Mouse (Mus musculus): Measurements from ENCODE around the gene Nup155. TPM values are rescaled to one million over a fixed set of nuclear protein-coding genes. Genes with fewer than 3 reads are reported as not detected.

Gene Nup155
- polyA plus RNA-seq, 1 experiment from 2014 or later, result 3.4 TPM

DNA sequence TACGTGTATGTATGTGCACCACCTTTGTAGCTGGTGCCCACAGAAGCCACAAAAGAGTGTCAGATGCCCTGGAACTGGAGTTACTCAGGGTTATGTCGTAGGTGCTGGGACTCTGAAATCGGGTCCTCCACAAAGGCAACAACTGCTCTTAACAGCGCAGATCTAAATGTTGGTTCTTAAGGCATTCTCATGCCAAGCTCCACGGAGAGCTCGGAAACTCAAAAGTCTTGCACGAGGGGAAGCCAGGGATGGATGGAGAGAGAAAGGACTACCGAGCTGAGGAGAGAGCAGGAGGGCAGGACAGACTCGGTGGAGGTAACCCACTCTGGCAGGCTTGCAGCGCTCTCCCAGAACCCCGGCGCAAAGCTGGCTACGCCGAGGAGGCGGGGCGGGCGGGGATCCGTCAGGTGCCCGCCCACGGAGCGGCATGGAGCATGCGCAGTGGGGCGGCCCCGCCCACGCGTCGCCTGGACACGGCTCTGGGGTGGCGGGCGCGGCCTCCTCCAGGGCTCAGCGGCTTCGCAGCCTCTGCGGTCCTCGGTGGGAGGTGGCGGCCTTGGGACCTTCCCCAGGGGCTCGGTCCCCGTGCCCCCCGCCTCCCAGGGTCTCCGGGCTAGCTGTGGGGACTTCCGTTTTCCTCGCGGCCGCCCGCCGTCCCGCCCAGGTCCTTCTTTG is 59.7 kb downstream of the Nup155 start, which contains the start of gene Cplane1:
Cplane1 (plus strand) TSS at position 516 of the 675 bp plus-strand sequence.
- DNase-seq (ENCODE audit: low spot score) (peak; percentile 95), ATAC-seq (peak; percentile 100)
- no peaks in the 10 kb centered on the region for H3K9me3 ChIP-seq (ENCODE audit: low read length)
- H3K9ac ChIP-seq (replicated peaks; ENCODE audit: low read depth), result peak within 1 kb of the TSS; percentile 71
- peaks cover 2% of the 10 kb centered on the region; the same call in 1 of the 2 replicates for H3K4me1 ChIP-seq (ENCODE audit: insufficient read depth, low read depth, low read length)
- TF ChIP-seq CTCF (IDR thresholded peaks at IDR 0.05) (no peak), EP300 (IDR thresholded peaks at IDR 0.05) (no peak)
- H3K27ac ChIP-seq (ENCODE audit: low read length), result peak within 1 kb of the TSS; percentile 14; the same call in 1 of the 2 replicates
- H3K36me3 ChIP-seq (ENCODE audit: insufficient read depth, low read length), result no peaks in the 10 kb centered on the region
- no peaks in the 10 kb centered on the region for H3K27me3 ChIP-seq (replicated peaks; ENCODE audit: insufficient read depth, low read length)
- peak within 1 kb of the TSS; percentile 85 for H3K4me3 ChIP-seq (ENCODE audit: low read depth, low read length)
- H3K4me2 ChIP-seq (replicated peaks; ENCODE audit: low read depth, low read length), result peak within 1 kb of the TSS; percentile 85
- WGBS, result under 1% methylated on average over 28 of the region's 47 CpGs

GRCm38 (mm10) chr15:8169266-8169746 is 60.2 kb downstream of the Nup155 start:
- under 1% methylated on average over 25 of the region's 25 CpGs for WGBS
- TF ChIP-seq EP300 (IDR thresholded peaks at IDR 0.05), result no peak
- no peak for TF ChIP-seq CTCF (IDR thresholded peaks at IDR 0.05)
- peak; percentile 53 for ATAC-seq

GRCm38 (mm10) chr15:8189563-8189962 is 80.5 kb downstream of the Nup155 start:
- no peak overlapping the region for H3K4me2 ChIP-seq (replicated peaks; ENCODE audit: low read depth, low read length)
- 90% methylated on average over 3 of the region's 3 CpGs for WGBS
- DNase-seq (ENCODE audit: low spot score), result no peak

More at GRCm38 (mm10) chr15:8169266-8169746, 60.2 kb downstream of the Nup155 start:
- Histone ChIP-seq H3K27me3 (replicated peaks; ENCODE audit: insufficient read depth, low read length) (no peaks in the 10 kb centered on the region), H3K36me3 (ENCODE audit: insufficient read depth, low read length) (no peaks in the 10 kb centered on the region), H3K4me3 (ENCODE audit: low read depth, low read length) (peak overlapping the region; percentile 85), H3K4me2 (replicated peaks; ENCODE audit: low read depth, low read length) (peak overlapping the region; percentile 85), H3K9ac (replicated peaks; ENCODE audit: low read depth) (peak overlapping the region; percentile 71), H3K9me3 (ENCODE audit: low read length) (no peaks in the 10 kb centered on the region), H3K27ac (ENCODE audit: low read length) (no peak overlapping the region; the same call in 1 of the 2 replicates), H3K4me1 (ENCODE audit: insufficient read depth, low read depth, low read length) (peaks cover 2% of the 10 kb centered on the region; the same call in 1 of the 2 replicates)
- DNase-seq (ENCODE audit: low spot score), result peak; percentile 9

DNA sequence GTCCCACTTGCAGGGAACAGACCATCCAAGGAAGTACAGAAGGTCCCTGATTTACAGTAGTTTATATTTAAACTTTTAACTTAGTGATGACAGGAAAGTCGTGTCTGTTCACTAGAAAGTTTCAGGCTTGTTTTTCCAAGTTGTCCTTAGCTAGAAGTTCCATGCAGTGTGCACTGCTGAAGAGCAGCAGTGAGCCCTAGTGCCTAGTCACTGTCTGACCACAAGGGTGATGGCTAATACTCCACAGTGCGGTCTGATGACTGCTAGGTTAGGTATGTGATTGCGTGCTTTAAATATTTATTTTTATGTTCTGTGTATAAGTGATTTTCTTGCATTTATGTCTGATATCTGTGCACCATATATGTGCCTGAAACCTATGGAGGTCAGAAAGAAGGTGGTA is 81.4 kb downstream of the Nup155 start:
- TF ChIP-seq CTCF (IDR thresholded peaks at IDR 0.05) (no peak), EP300 (IDR thresholded peaks at IDR 0.05) (no peak)
- Histone ChIP-seq H3K27ac (ENCODE audit: low read length) (no peak overlapping the region), H3K9me3 (ENCODE audit: low read length) (no peaks in the 10 kb centered on the region), H3K4me3 (ENCODE audit: low read depth, low read length) (no peak overlapping the region), H3K27me3 (replicated peaks; ENCODE audit: insufficient read depth, low read length) (no peaks in the 10 kb centered on the region), H3K36me3 (ENCODE audit: insufficient read depth, low read length) (peaks cover 33% of the 10 kb centered on the region), H3K4me2 (replicated peaks; ENCODE audit: low read depth, low read length) (no peak overlapping the region), H3K9ac (replicated peaks; ENCODE audit: low read depth) (no peak overlapping the region), H3K4me1 (ENCODE audit: insufficient read depth, low read depth, low read length) (no peaks in the 10 kb centered on the region)
- WGBS, result 91% methylated on average over 3 of the region's 3 CpGs
- ATAC-seq (no peak), DNase-seq (ENCODE audit: low spot score) (no peak)

More at GRCm38 (mm10) chr15:8189563-8189962, 80.5 kb downstream of the Nup155 start:
- H3K27ac ChIP-seq (ENCODE audit: low read length), result no peak overlapping the region
- H3K9me3 ChIP-seq (ENCODE audit: low read length), result no peaks in the 10 kb centered on the region
- H3K4me3 ChIP-seq (ENCODE audit: low read depth, low read length), result no peak overlapping the region
- no peaks in the 10 kb centered on the region for H3K27me3 ChIP-seq (replicated peaks; ENCODE audit: insufficient read depth, low read length)
- no peaks in the 10 kb centered on the region for H3K4me1 ChIP-seq (ENCODE audit: insufficient read depth, low read depth, low read length)
- no peak overlapping the region for H3K9ac ChIP-seq (replicated peaks; ENCODE audit: low read depth)
- peaks cover 24% of the 10 kb centered on the region for H3K36me3 ChIP-seq (ENCODE audit: insufficient read depth, low read length)
- TF ChIP-seq CTCF (IDR thresholded peaks at IDR 0.05) (no peak), EP300 (IDR thresholded peaks at IDR 0.05) (no peak)
- ATAC-seq, result no peak

GRCm38 (mm10) chr15:8200317-8200716 is 91.2 kb downstream of the Nup155 start:
- H3K27ac ChIP-seq (ENCODE audit: low read length), result no peak overlapping the region
- H3K4me3 ChIP-seq (ENCODE audit: low read depth, low read length), result no peak overlapping the region
- no peak overlapping the region for H3K4me2 ChIP-seq (replicated peaks; ENCODE audit: low read depth, low read length)
- no peak overlapping the region for H3K9ac ChIP-seq (replicated peaks; ENCODE audit: low read depth)
- no peaks in the 10 kb centered on the region for H3K4me1 ChIP-seq (ENCODE audit: insufficient read depth, low read depth, low read length)
- ATAC-seq (no peak), DNase-seq (ENCODE audit: low spot score) (no peak)
- H3K9me3 ChIP-seq (ENCODE audit: low read length), result no peaks in the 10 kb centered on the region
- H3K36me3 ChIP-seq (ENCODE audit: insufficient read depth, low read length), result peaks cover 21% of the 10 kb centered on the region; the same call in 1 of the 2 replicates
- H3K27me3 ChIP-seq (replicated peaks; ENCODE audit: insufficient read depth, low read length), result no peaks in the 10 kb centered on the region
- TF ChIP-seq EP300 (IDR thresholded peaks at IDR 0.05) (no peak), CTCF (IDR thresholded peaks at IDR 0.05) (peak; percentile 23; the same call in 1 of the 2 replicates)

DNA sequence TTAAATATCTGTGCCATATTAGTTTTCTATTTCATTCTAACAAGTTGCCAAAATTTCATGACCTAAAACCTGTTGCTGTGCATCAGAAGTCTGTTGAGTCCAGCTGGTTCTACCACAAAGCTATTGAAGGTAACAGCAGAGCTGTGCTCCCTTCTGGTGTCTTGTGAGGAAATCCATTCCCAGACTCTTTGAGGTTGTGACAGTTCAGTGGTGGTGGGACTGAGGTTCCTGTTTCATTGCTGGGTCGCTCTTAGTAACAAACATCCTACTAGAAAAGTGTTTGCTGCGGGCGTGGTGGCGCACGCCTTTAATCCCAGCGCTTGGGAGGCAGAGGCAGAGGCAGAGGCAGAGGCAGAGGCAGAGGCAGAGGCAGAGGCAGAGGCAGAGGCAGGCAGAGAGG is 99.3 kb downstream of the Nup155 start:
- peaks cover 9% of the 10 kb centered on the region; the same call in 1 of the 2 replicates for H3K36me3 ChIP-seq (ENCODE audit: insufficient read depth, low read length)
- no peak for TF ChIP-seq EP300 (IDR thresholded peaks at IDR 0.05)
- TF ChIP-seq CTCF (IDR thresholded peaks at IDR 0.05), result no peak
- H3K4me2 ChIP-seq (replicated peaks; ENCODE audit: low read depth, low read length), result no peak overlapping the region
- ATAC-seq, result no peak
- WGBS, result 93% methylated on average over 6 of the region's 6 CpGs
- H3K4me1 ChIP-seq (ENCODE audit: insufficient read depth, low read depth, low read length), result no peaks in the 10 kb centered on the region
- H3K9me3 ChIP-seq (ENCODE audit: low read length), result no peaks in the 10 kb centered on the region
- H3K4me3 ChIP-seq (ENCODE audit: low read depth, low read length), result no peak overlapping the region
- no peaks in the 10 kb centered on the region for H3K27me3 ChIP-seq (replicated peaks; ENCODE audit: insufficient read depth, low read length)
- H3K9ac ChIP-seq (replicated peaks; ENCODE audit: low read depth), result no peak overlapping the region
- no peak for DNase-seq (ENCODE audit: low spot score)
- no peak overlapping the region for H3K27ac ChIP-seq (ENCODE audit: low read length)

Other genes with a start within 250 kb of the Nup155 start
- 27.0 and 29.1 TPM in 2 replicates for gene Wdr70, start 10.1 kb upstream of the Nup155 start, polyA plus RNA-seq (2015; fragmentation: Nextera tagmentation; extraction: Ambion mirVana)
- gene Cplane1, start 59.8 kb downstream of the Nup155 start, polyA plus RNA-seq (2015; fragmentation: Nextera tagmentation; extraction: Ambion mirVana), result 3.8 and 4.5 TPM in 2 replicates

All from lung, postnatal 0 days (tissue).